Mouse (Mus musculus): ENCODE results near the gene Arhgdia.

The Arhgdia gene

DNA sequence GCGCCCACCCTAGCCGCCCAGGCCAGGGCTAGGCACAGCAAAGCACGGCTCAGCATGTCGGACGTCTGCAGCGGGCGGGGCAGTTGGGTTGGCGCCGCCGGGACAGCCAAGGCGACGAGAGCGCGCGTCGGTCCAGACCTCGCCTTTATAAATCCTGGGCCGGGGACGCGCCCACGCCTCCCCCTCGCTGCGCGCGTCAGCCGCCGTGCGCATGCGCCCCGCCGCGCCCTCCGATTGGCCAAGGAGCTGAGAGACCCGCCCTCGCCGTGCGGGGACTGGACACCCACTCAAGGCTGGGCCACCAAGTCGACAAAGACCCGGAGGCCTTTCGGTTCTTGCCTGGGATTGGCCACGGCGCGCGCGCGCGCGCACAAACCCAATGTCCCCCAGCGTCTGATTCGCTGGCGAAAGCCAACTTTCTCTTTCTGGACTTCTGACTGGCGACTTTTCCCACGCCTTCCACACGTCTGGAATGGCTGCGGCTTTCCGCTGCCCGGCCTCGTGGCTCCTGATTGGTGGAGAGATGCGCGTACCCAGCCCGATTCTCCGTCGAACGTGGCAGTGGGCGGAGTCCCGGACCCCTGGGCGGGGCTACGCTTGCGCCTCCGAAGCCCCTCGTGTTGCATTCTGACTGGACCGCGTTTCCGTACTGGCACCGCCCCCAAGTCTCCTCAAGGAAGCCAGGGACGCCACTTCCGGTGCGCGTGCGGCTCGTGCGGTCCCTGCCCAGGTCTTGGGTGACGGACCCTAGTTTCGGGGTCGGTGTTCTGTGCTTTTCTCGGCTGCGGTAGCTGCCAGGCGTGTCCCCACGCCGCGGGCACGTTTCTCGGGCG is 8.5 kb downstream of the Arhgdia start, which contains the start of gene P4hb:
TSS of gene P4hb (minus strand) at position 502 of the 833 bp plus-strand sequence.
- peaks cover 54% of the 10 kb centered on the region for H3K4me1 ChIP-seq (replicated peaks; ENCODE audit: low read depth, low read length)
- no peak for TF ChIP-seq CTCF (conservative IDR thresholded peaks at IDR 0.05; ENCODE audit: low read length)
- TF ChIP-seq POU5F1 (IDR thresholded peaks at IDR 0.05; ENCODE audit: borderline replicate concordance, low read length): no peak
- no peak for TF ChIP-seq NANOG (IDR thresholded peaks at IDR 0.05; ENCODE audit: borderline replicate concordance, low read length)
- no peaks in the 10 kb centered on the region for H3K9me3 ChIP-seq (ENCODE audit: low read length)
- peaks cover 60% of the 10 kb centered on the region for H3K36me3 ChIP-seq (ENCODE audit: insufficient read depth, low read length)
- H3K27me3 ChIP-seq (ENCODE audit: insufficient read depth, low read length): no peaks in the 10 kb centered on the region
- peak within 1 kb of the TSS; percentile 99 for H3K4me3 ChIP-seq (replicated peaks; ENCODE audit: low read length)

DNA sequence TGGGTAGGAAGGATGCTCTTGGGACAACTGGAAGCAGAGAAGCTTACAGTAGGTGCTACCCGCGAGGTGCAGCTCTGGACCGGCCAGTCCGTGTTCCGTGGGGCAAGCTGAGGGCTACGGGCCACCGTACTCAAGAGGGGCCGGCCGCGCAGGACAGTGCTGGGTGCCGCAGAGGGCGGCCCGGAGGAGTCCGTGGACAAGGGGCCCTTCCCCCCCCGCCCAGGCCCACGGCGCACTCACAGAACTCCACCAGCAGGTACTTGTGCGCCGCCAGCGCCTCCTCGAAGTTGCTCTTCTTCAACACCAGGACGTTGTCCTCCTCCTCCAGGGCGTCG is 9.0 kb downstream of the Arhgdia start:
- TF ChIP-seq POU5F1 (IDR thresholded peaks at IDR 0.05; ENCODE audit: borderline replicate concordance, low read length) (no peak), CTCF (conservative IDR thresholded peaks at IDR 0.05; ENCODE audit: low read length) (no peak), NANOG (IDR thresholded peaks at IDR 0.05; ENCODE audit: borderline replicate concordance, low read length) (no peak)
- Histone ChIP-seq H3K27me3 (ENCODE audit: insufficient read depth, low read length) (no peaks in the 10 kb centered on the region), H3K4me1 (replicated peaks; ENCODE audit: low read depth, low read length) (peaks cover 48% of the 10 kb centered on the region), H3K36me3 (ENCODE audit: insufficient read depth, low read length) (peaks cover 60% of the 10 kb centered on the region), H3K9me3 (ENCODE audit: low read length) (no peaks in the 10 kb centered on the region), H3K4me3 (replicated peaks; ENCODE audit: low read length) (peak overlapping the region; percentile 99)

DNA sequence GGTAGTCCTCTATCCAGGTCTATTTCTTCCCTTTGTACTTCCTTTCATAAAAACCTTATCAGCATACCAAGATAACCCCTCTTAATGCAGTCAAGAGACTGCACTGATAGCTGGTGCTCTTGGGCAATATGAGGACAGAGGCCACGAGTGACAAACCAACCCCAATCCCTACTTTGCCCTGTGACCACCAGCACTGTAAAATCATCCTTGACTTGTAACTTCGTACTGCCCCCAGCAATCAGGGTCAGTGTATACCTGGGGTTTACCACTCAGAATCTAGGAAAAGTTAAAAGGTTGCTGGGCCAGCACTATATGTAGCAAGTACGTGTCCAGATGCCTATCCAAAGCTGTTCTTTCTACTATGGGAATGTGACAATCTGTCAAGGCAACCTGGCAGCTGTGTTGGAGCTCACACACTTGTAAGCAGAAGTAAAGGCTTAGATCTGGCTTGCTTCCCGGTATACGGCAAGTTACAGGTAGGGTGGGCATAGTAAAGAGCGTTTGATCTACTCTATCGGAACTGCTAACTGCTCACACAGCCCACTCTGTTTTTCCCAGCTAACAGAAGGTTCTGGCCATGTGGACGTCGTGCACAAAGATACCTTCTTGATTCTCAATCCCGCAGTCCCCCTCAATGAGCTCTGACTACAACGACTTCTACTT is 9.5 kb downstream of the Arhgdia start:
- peak overlapping the region; percentile 99 for H3K4me3 ChIP-seq (replicated peaks; ENCODE audit: low read length)
- peaks cover 46% of the 10 kb centered on the region for H3K4me1 ChIP-seq (replicated peaks; ENCODE audit: low read depth, low read length)
- TF ChIP-seq CTCF (conservative IDR thresholded peaks at IDR 0.05; ENCODE audit: low read length): no peak
- TF ChIP-seq POU5F1 (IDR thresholded peaks at IDR 0.05; ENCODE audit: borderline replicate concordance, low read length): no peak
- TF ChIP-seq NANOG (IDR thresholded peaks at IDR 0.05; ENCODE audit: borderline replicate concordance, low read length): no peak
- peaks cover 60% of the 10 kb centered on the region for H3K36me3 ChIP-seq (ENCODE audit: insufficient read depth, low read length)
- no peaks in the 10 kb centered on the region for H3K9me3 ChIP-seq (ENCODE audit: low read length)
- H3K27me3 ChIP-seq (ENCODE audit: insufficient read depth, low read length): no peaks in the 10 kb centered on the region

DNA sequence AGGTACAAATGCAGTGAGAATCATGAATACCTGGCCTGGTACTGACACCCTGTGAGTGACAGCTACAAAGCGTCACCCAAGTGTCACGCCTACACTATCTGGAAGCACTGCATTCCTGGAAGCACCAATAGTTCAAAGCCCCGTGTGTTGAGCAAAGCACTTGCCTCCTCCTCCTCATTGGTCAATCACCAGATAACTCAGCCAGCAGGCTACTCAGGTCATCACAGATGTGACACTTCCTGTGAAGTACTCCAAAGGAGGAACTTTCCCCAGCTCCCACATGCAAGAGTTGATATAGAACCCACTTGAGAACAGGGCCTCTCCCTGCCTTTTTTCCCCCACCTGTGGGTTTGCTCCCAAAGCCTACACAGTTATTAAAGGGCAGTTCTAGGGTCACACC is 10.3 kb downstream of the Arhgdia start:
- peak overlapping the region; percentile 99 for H3K4me3 ChIP-seq (replicated peaks; ENCODE audit: low read length)
- peaks cover 41% of the 10 kb centered on the region for H3K4me1 ChIP-seq (replicated peaks; ENCODE audit: low read depth, low read length)
- peaks cover 60% of the 10 kb centered on the region for H3K36me3 ChIP-seq (ENCODE audit: insufficient read depth, low read length)
- no peaks in the 10 kb centered on the region for H3K27me3 ChIP-seq (ENCODE audit: insufficient read depth, low read length)
- H3K9me3 ChIP-seq (ENCODE audit: low read length): no peaks in the 10 kb centered on the region
- TF ChIP-seq NANOG (IDR thresholded peaks at IDR 0.05; ENCODE audit: borderline replicate concordance, low read length) (no peak), POU5F1 (IDR thresholded peaks at IDR 0.05; ENCODE audit: borderline replicate concordance, low read length) (no peak), CTCF (conservative IDR thresholded peaks at IDR 0.05; ENCODE audit: low read length) (no peak)

DNA sequence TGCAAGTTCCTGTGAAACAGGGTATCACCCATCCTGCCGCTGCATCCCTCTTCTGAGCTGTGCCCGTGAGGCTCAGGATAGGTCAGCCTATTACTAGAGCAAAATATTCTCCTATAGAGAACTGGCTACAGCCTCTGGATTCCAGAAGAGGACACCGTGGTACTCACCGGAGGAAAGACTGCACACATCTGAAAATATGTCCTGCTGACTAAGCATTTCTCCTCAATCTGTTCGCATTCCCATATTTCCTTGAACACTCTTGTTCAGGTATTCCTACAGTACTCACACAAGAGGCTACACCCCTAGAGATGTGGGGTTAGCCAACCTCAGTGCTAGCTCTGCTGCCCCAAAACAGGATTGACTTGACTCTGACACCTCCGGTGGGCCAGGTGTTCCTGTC is 13.1 kb downstream of the Arhgdia start:
- Histone ChIP-seq H3K4me1 (replicated peaks; ENCODE audit: low read depth, low read length) (peaks cover 35% of the 10 kb centered on the region), H3K9me3 (ENCODE audit: low read length) (no peaks in the 10 kb centered on the region), H3K27me3 (ENCODE audit: insufficient read depth, low read length) (no peaks in the 10 kb centered on the region), H3K4me3 (replicated peaks; ENCODE audit: low read length) (no peak overlapping the region), H3K36me3 (ENCODE audit: insufficient read depth, low read length) (peaks cover 86% of the 10 kb centered on the region)
- TF ChIP-seq POU5F1 (IDR thresholded peaks at IDR 0.05; ENCODE audit: borderline replicate concordance, low read length) (no peak), CTCF (conservative IDR thresholded peaks at IDR 0.05; ENCODE audit: low read length) (no peak), NANOG (IDR thresholded peaks at IDR 0.05; ENCODE audit: borderline replicate concordance, low read length) (no peak)

DNA sequence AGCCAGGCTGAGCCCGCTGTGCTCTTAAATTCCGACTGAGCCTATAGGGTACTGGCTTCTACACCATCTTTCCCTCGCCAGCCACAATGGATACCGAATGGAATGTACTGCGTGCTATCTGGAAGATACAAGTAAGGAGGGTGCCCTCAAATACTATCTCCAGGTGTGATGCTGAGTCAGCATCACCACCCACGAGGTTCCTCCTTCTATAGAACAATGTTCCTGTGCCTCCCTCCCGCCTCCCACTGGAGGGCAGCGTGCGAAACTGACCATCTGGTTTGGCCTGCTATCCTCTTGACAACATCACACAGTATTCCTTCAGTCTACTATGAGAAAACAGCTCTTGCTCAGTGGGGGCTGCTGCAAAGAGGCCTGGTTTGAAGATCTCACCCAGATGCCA is 16.3 kb downstream of the Arhgdia start:
- no peak overlapping the region for H3K4me3 ChIP-seq (replicated peaks; ENCODE audit: low read length)
- TF ChIP-seq CTCF (conservative IDR thresholded peaks at IDR 0.05; ENCODE audit: low read length): no peak
- no peak for TF ChIP-seq NANOG (IDR thresholded peaks at IDR 0.05; ENCODE audit: borderline replicate concordance, low read length)
- TF ChIP-seq POU5F1 (IDR thresholded peaks at IDR 0.05; ENCODE audit: borderline replicate concordance, low read length): no peak

DNA sequence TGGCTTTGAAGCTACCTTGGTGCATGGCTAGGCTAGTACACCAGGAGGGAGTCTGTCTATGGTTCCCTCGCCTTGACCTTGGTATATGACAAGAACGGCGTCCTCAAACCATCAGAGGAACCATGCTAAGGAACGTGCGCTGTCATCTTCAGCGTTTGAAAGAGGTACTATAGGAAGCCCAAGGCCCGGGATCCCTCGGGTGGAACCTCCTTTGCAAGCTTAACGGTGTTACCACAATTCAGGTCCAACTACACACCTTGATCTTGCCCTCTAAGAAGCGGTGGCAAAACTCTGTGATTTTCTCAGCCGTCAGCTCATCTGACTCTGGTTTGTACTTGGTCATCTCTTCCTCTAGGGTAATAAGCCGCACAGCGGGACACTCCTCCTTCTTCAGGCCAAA is 18.5 kb downstream of the Arhgdia start:
- no peak for TF ChIP-seq POU5F1 (IDR thresholded peaks at IDR 0.05; ENCODE audit: borderline replicate concordance, low read length)
- no peak for TF ChIP-seq NANOG (IDR thresholded peaks at IDR 0.05; ENCODE audit: borderline replicate concordance, low read length)
- no peak for TF ChIP-seq CTCF (conservative IDR thresholded peaks at IDR 0.05; ENCODE audit: low read length)
- Histone ChIP-seq H3K9me3 (ENCODE audit: low read length) (no peaks in the 10 kb centered on the region), H3K36me3 (ENCODE audit: insufficient read depth, low read length) (peaks cover 90% of the 10 kb centered on the region)

More for the DNA sequence above, 16.3 kb downstream of the Arhgdia start:
- H3K27me3 ChIP-seq (ENCODE audit: insufficient read depth, low read length): no peaks in the 10 kb centered on the region
- peaks cover 100% of the 10 kb centered on the region for H3K36me3 ChIP-seq (ENCODE audit: insufficient read depth, low read length)
- H3K4me1 ChIP-seq (replicated peaks; ENCODE audit: low read depth, low read length): peaks cover 22% of the 10 kb centered on the region
- no peaks in the 10 kb centered on the region for H3K9me3 ChIP-seq (ENCODE audit: low read length)

DNA sequence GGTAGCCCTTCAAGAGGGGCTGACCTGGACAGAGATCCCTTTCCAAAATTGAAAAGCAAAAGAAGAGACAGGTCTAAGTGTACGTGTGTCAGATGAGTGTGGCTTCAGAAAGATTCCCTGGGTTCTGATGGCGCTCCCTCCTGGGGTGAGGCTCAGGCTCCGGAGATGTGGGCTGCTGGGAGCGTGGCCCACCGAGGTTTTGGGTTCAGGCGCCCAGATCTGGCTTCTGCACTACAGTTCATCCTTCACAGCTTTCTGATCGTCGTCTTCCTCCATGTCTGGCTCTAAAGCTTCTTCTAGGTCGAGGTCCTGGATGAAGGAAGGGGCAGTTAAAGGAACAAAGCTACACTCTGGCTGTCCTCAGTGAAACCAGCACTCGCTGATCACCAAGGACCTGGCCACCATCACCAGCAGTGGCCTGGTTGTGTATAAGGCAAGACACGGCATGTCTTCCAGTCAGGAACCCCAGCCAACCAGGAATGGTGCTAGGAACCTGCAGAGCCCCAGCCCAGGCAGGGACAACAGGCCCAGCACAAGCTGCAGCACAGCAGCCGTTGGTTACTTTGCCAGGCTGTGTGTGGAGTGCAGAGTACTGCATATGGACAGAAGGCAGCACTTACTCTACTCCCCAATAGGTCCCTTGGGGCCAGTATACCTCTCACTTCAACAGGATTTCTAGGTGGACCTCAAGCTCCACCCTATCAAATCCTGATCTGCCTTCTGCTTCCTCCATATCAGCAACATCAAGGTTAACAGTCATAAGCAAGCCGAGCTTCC is 20.3 kb downstream of the Arhgdia start:
- H3K4me3 ChIP-seq (replicated peaks; ENCODE audit: low read length): no peak overlapping the region
- H3K27me3 ChIP-seq (ENCODE audit: insufficient read depth, low read length): no peaks in the 10 kb centered on the region
- peaks cover 72% of the 10 kb centered on the region for H3K36me3 ChIP-seq (ENCODE audit: insufficient read depth, low read length)
- TF ChIP-seq CTCF (conservative IDR thresholded peaks at IDR 0.05; ENCODE audit: low read length) (no peak), NANOG (IDR thresholded peaks at IDR 0.05; ENCODE audit: borderline replicate concordance, low read length) (no peak), POU5F1 (IDR thresholded peaks at IDR 0.05; ENCODE audit: borderline replicate concordance, low read length) (no peak)
- H3K9me3 ChIP-seq (ENCODE audit: low read length): no peaks in the 10 kb centered on the region
- peaks cover 13% of the 10 kb centered on the region; the same call in 1 of the 2 replicates for H3K4me1 ChIP-seq (replicated peaks; ENCODE audit: low read depth, low read length)

More for the DNA sequence above, 18.5 kb downstream of the Arhgdia start:
- Histone ChIP-seq H3K27me3 (ENCODE audit: insufficient read depth, low read length) (no peaks in the 10 kb centered on the region), H3K4me1 (replicated peaks; ENCODE audit: low read depth, low read length) (peaks cover 18% of the 10 kb centered on the region; the same call in 1 of the 2 replicates), H3K4me3 (replicated peaks; ENCODE audit: low read length) (no peak overlapping the region)
